Mouse (Mus musculus): ENCODE measurements around the gene Reps2. TPM values are rescaled to one million over a fixed set of nuclear protein-coding genes. Genes with fewer than 3 reads are reported as not detected.
A peak's percentile ranks its signal among the peaks of the same experiment; 100 is the strongest.

Reps2 gene
- polyA plus RNA-seq (2012; ENCODE audit: insufficient read depth, low replicate concordance), result not detected in 2 replicates

GRCm38 (mm10) chrX:162643091-162643788 lies at the start of gene Reps2:
TSS of gene Reps2 (minus strand) at chrX:162643649.
- H3K9me3 ChIP-seq, result no peaks in the 10 kb centered on the region
- no peak for TF ChIP-seq FLI1 (IDR thresholded peaks at IDR 0.05; ENCODE audit: low read length)
- no peak for TF ChIP-seq GATA1 (IDR thresholded peaks at IDR 0.05; ENCODE audit: borderline replicate concordance, low read length)
- peaks cover 7% of the 10 kb centered on the region for H3K4me1 ChIP-seq
- peak within 1 kb of the TSS; percentile 90 for H3K4me3 ChIP-seq (replicated peaks)
- no peaks in the 10 kb centered on the region for H3K36me3 ChIP-seq (replicated peaks; ENCODE audit: low read length)
- peaks cover 29% of the 10 kb centered on the region for H3K27me3 ChIP-seq (replicated peaks)

DNA sequence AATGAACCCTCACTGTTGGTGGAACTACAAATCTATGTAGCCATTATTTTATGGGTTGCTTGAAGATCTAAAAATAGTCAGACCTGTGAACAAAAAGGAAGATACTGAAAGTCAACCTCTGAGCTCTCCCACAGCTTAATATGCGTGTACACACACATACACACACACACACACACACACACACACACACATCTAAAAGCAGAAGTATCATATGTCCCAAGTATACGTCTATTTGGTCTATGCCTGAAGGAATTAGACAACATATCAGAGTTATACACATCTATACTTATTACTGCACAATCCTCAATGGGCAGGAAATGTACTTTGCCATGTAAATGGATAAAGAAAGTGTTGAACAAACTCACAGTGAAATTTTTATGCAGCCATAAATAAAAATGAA lies 47.8 kb upstream of the Reps2 start:
- peaks cover 3% of the 10 kb centered on the region for H3K27me3 ChIP-seq (replicated peaks)
- H3K9me3 ChIP-seq, result no peaks in the 10 kb centered on the region
- H3K4me3 ChIP-seq (replicated peaks), result no peak overlapping the region
- H3K4me1 ChIP-seq, result no peaks in the 10 kb centered on the region
- TF ChIP-seq GATA1 (IDR thresholded peaks at IDR 0.05; ENCODE audit: borderline replicate concordance, low read length), result no peak
- no peak for TF ChIP-seq FLI1 (IDR thresholded peaks at IDR 0.05; ENCODE audit: low read length)
- no peaks in the 10 kb centered on the region for H3K36me3 ChIP-seq (replicated peaks; ENCODE audit: low read length)

GRCm38 (mm10) chrX:162685394-162685793 lies 41.9 kb upstream of the Reps2 start:
- TF ChIP-seq GATA1 (IDR thresholded peaks at IDR 0.05; ENCODE audit: borderline replicate concordance, low read length), result no peak
- no peak for TF ChIP-seq FLI1 (IDR thresholded peaks at IDR 0.05; ENCODE audit: low read length)
- H3K4me3 ChIP-seq (replicated peaks), result no peak overlapping the region
- H3K36me3 ChIP-seq (replicated peaks; ENCODE audit: low read length), result no peaks in the 10 kb centered on the region
- peaks cover 4% of the 10 kb centered on the region; the same call in 1 of the 2 replicates for H3K4me1 ChIP-seq
- H3K27me3 ChIP-seq (replicated peaks), result peaks cover 6% of the 10 kb centered on the region
- no peaks in the 10 kb centered on the region for H3K9me3 ChIP-seq

- Histone ChIP-seq H3K27me3 (replicated peaks) (peaks cover 2% of the 10 kb centered on the region), H3K36me3 (replicated peaks; ENCODE audit: low read length) (no peaks in the 10 kb centered on the region), H3K4me3 (replicated peaks) (no peak overlapping the region), H3K9me3 (peaks cover 11% of the 10 kb centered on the region), H3K4me1 (peaks cover 4% of the 10 kb centered on the region; the same call in 1 of the 2 replicates)
- TF ChIP-seq FLI1 (IDR thresholded peaks at IDR 0.05; ENCODE audit: low read length) (no peak), GATA1 (IDR thresholded peaks at IDR 0.05; ENCODE audit: borderline replicate concordance, low read length) (no peak)
These were observed 36.1 kb upstream of the Reps2 start for GRCm38 (mm10) chrX:162679506-162679905.

- TF ChIP-seq FLI1 (IDR thresholded peaks at IDR 0.05; ENCODE audit: low read length) (no peak), GATA1 (IDR thresholded peaks at IDR 0.05; ENCODE audit: borderline replicate concordance, low read length) (no peak)
- Histone ChIP-seq H3K27me3 (replicated peaks) (peaks cover 2% of the 10 kb centered on the region), H3K4me1 (peaks cover 4% of the 10 kb centered on the region; the same call in 1 of the 2 replicates), H3K4me3 (replicated peaks) (no peak overlapping the region), H3K9me3 (peaks cover 11% of the 10 kb centered on the region), H3K36me3 (replicated peaks; ENCODE audit: low read length) (no peaks in the 10 kb centered on the region)
These were observed 35.4 kb upstream of the Reps2 start for GRCm38 (mm10) chrX:162678820-162679219.

GRCm38 (mm10) chrX:162666166-162666565 lies 22.7 kb upstream of the Reps2 start:
- Histone ChIP-seq H3K9me3 (peaks cover 2% of the 10 kb centered on the region; the same call in 1 of the 2 replicates), H3K27me3 (replicated peaks) (no peaks in the 10 kb centered on the region), H3K4me3 (replicated peaks) (no peak overlapping the region), H3K4me1 (no peaks in the 10 kb centered on the region), H3K36me3 (replicated peaks; ENCODE audit: low read length) (no peaks in the 10 kb centered on the region)
- no peak for TF ChIP-seq GATA1 (IDR thresholded peaks at IDR 0.05; ENCODE audit: borderline replicate concordance, low read length)
- no peak for TF ChIP-seq FLI1 (IDR thresholded peaks at IDR 0.05; ENCODE audit: low read length)

DNA sequence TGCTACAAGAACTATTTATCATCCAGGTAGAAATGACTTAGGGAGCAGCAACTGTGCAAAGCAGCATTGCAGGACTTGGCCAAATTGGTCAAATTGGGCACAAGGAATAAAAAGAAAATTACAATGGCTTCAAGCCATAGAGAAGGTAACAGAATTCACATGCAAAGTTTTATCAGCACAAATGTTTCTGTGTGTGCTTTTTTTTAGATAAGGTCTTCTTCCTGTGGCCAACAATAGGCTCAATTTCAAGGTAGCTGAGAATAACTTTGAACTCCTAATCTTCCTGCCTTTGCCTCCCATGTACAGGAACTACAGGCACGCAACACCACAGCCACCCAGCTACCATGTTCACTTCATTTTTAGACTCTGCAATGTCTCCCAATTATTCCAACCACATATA lies 16.7 kb upstream of the Reps2 start:
- TF ChIP-seq FLI1 (IDR thresholded peaks at IDR 0.05; ENCODE audit: low read length), result no peak
- no peak for TF ChIP-seq GATA1 (IDR thresholded peaks at IDR 0.05; ENCODE audit: borderline replicate concordance, low read length)
- Histone ChIP-seq H3K4me3 (replicated peaks) (no peak overlapping the region), H3K9me3 (peaks cover 2% of the 10 kb centered on the region; the same call in 1 of the 2 replicates)

GRCm38 (mm10) chrX:162653518-162653917 lies 10.1 kb upstream of the Reps2 start:
- no peak for TF ChIP-seq FLI1 (IDR thresholded peaks at IDR 0.05; ENCODE audit: low read length)
- no peak for TF ChIP-seq GATA1 (IDR thresholded peaks at IDR 0.05; ENCODE audit: borderline replicate concordance, low read length)
- Histone ChIP-seq H3K27me3 (replicated peaks) (peaks cover 4% of the 10 kb centered on the region), H3K9me3 (0 out of 2 replicates have a peak, but pooled peaks cover 2% of the 10 kb centered on the region), H3K4me3 (replicated peaks) (no peak overlapping the region), H3K36me3 (replicated peaks; ENCODE audit: low read length) (no peaks in the 10 kb centered on the region), H3K4me1 (no peaks in the 10 kb centered on the region)

More for the DNA sequence above, 16.7 kb upstream of the Reps2 start:
- Histone ChIP-seq H3K36me3 (replicated peaks; ENCODE audit: low read length) (no peaks in the 10 kb centered on the region), H3K27me3 (replicated peaks) (peaks cover 4% of the 10 kb centered on the region), H3K4me1 (no peaks in the 10 kb centered on the region)

- H3K9me3 ChIP-seq, result 0 out of 2 replicates have a peak, but pooled peaks cover 2% of the 10 kb centered on the region
- H3K4me3 ChIP-seq (replicated peaks), result no peak overlapping the region
- TF ChIP-seq FLI1 (IDR thresholded peaks at IDR 0.05; ENCODE audit: low read length) (no peak), GATA1 (IDR thresholded peaks at IDR 0.05; ENCODE audit: borderline replicate concordance, low read length) (no peak)
- H3K36me3 ChIP-seq (replicated peaks; ENCODE audit: low read length), result no peaks in the 10 kb centered on the region
- peaks cover 8% of the 10 kb centered on the region for H3K27me3 ChIP-seq (replicated peaks)
- H3K4me1 ChIP-seq, result no peaks in the 10 kb centered on the region
These were observed 9.0 kb upstream of the Reps2 start for GRCm38 (mm10) chrX:162652445-162652844.

DNA sequence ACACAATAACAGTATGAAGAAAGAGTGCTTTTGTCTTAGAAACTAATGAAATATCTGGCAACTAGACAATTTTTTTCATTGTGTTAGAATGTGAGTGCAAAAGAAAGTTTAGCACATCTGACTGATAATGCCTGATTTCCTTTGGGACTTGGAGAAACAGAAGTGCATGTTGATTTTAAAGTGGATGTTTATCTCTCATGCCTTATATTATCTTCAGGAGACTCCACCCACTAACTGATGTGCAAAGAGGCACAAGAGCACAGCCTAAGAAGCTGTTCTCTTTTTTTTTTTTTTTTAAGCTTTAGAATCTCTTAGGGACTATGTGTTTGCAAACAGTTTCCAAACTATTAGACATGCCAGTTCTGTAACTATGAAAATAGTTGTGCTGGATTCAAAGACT lies 7.7 kb upstream of the Reps2 start:
- TF ChIP-seq FLI1 (IDR thresholded peaks at IDR 0.05; ENCODE audit: low read length) (no peak), GATA1 (IDR thresholded peaks at IDR 0.05; ENCODE audit: borderline replicate concordance, low read length) (no peak)
- H3K27me3 ChIP-seq (replicated peaks), result peaks cover 10% of the 10 kb centered on the region
- no peak overlapping the region for H3K4me3 ChIP-seq (replicated peaks)
- H3K36me3 ChIP-seq (replicated peaks; ENCODE audit: low read length), result no peaks in the 10 kb centered on the region
- H3K4me1 ChIP-seq, result no peaks in the 10 kb centered on the region
- H3K9me3 ChIP-seq, result 0 out of 2 replicates have a peak, but pooled peaks cover 2% of the 10 kb centered on the region

Data from megakaryocyte, embryonic 14.5 days (primary cell).